Mouse (Mus musculus) adipocyte (in vitro differentiated cells): Measurements from ENCODE around the gene Cycs.

Source experiments
- DNase-seq: peaks from one replicate; pipeline ENCODE4 v3.0.0-alpha.2; 2016; ENCODE audit warnings: low spot score

Cycs gene

GRCm38 (mm10) chr6:50545412-50546043 lies 20.8 kb downstream of the Cycs start:
- peak; percentile 75 for DNase-seq

- no peak for DNase-seq
Observed at GRCm38 (mm10) chr6:50542535-50542934, 23.8 kb downstream of the Cycs start.

GRCm38 (mm10) chr6:50539641-50540040 lies 26.7 kb downstream of the Cycs start:
- DNase-seq = no peak

GRCm38 (mm10) chr6:50536461-50536892 lies 29.9 kb downstream of the Cycs start:
- DNase-seq = peak; percentile 95

GRCm38 (mm10) chr6:50535346-50535745 lies 31.0 kb downstream of the Cycs start:
- DNase-seq = no peak

GRCm38 (mm10) chr6:50531920-50532319 lies 34.4 kb downstream of the Cycs start:
- DNase-seq = peak; percentile 85

GRCm38 (mm10) chr6:50531003-50531402 lies 35.3 kb downstream of the Cycs start:
- DNase-seq = no peak

GRCm38 (mm10) chr6:50529194-50529593 lies 37.1 kb downstream of the Cycs start:
- no peak for DNase-seq

- peak; percentile 39 for DNase-seq
Observed at GRCm38 (mm10) chr6:50527416-50527815, 38.9 kb downstream of the Cycs start.

GRCm38 (mm10) chr6:50526597-50527024 lies 39.7 kb downstream of the Cycs start:
- DNase-seq = peak; percentile 92

- DNase-seq = no peak
Observed at GRCm38 (mm10) chr6:50525846-50526245, 40.5 kb downstream of the Cycs start.

- no peak for DNase-seq
Observed at GRCm38 (mm10) chr6:50524261-50524896, 42.0 kb downstream of the Cycs start.

GRCm38 (mm10) chr6:50522772-50523171 lies 43.6 kb downstream of the Cycs start:
- DNase-seq = no peak

GRCm38 (mm10) chr6:50521532-50522135 lies 44.7 kb downstream of the Cycs start:
- no peak for DNase-seq

GRCm38 (mm10) chr6:50520139-50520538 lies 46.2 kb downstream of the Cycs start:
- DNase-seq = no peak

GRCm38 (mm10) chr6:50518371-50518770 lies 48.0 kb downstream of the Cycs start:
- no peak for DNase-seq
